Mouse (Mus musculus) spleen, adult 2 months (tissue): ENCODE results near the gene Cnga4. TPM values are rescaled to one million over a fixed set of nuclear protein-coding genes. Genes with fewer than 3 reads are reported as not detected.
A peak's percentile ranks its signal among the peaks of the same experiment; 100 is the strongest.
"Not testable (repeated sequence)": the region's sequence is repeated elsewhere in the genome, so short reads cannot be mapped to it uniquely, and the experiment has no call there.

ENCODE experiments used
- DNase-seq, 2 experiments: peaks; one replicate each; pipeline versions ENCODE4 v3.0.0 to v3.0.0-alpha.2; 2012 to 2021; ENCODE audit warnings: low spot score in 2 of 2, low read depth in 1 of 2
- H3K27ac ChIP-seq: fragments of 200-500 bp; 2 replicates; pipeline ENCODE4 v1.5.1; 2012; ENCODE audit warnings: low read length, inconsistent platforms; ENCODE audit not compliant: insufficient read depth
- H3K27me3 ChIP-seq: fragments of 200-500 bp; 2 replicates; pipeline ENCODE4 v1.6.1; 2012; ENCODE audit warnings: mild to moderate bottlenecking, moderate library complexity, low read length, inconsistent platforms; ENCODE audit not compliant: control insufficient read depth, insufficient read depth
- H3K36me3 ChIP-seq: fragments of 200-500 bp; 2 replicates; pipeline ENCODE4 v1.6.1; 2012; ENCODE audit warnings: mild to moderate bottlenecking, low read length, inconsistent platforms; ENCODE audit not compliant: control insufficient read depth, insufficient read depth
- H3K4me1 ChIP-seq: fragments of 200-500 bp; 2 replicates; pipeline ENCODE4 v1.6.1; 2011; ENCODE audit warnings: inconsistent platforms; ENCODE audit not compliant: control insufficient read depth, insufficient read depth, insufficient read length
- H3K4me3 ChIP-seq: fragments of 200-500 bp; 2 replicates; pipeline ENCODE4 v1.5.1; 2011; ENCODE audit warnings: mild to moderate bottlenecking, inconsistent platforms; ENCODE audit not compliant: insufficient read depth, insufficient read length; ENCODE audit errors: extremely low read depth
- CTCF ChIP-seq: fragments of 200-500 bp; IDR thresholded peaks from 2 replicates; pipeline ENCODE4 v1.5.1; 2011; ENCODE audit warnings: mild to moderate bottlenecking, inconsistent platforms; ENCODE audit not compliant: insufficient read depth, insufficient read length, insufficient replicate concordance; ENCODE audit errors: extremely low read depth
- POLR2A ChIP-seq: fragments of 200-500 bp; IDR thresholded peaks from 2 replicates; pipeline ENCODE4 v1.6.1; 2011; ENCODE audit warnings: low read depth, low read length, inconsistent platforms
- WGBS: fragments of 180-500 bp; shearing (Covaris S2); methylation state at CpG from one replicate; pipeline ENCODE4 v1.1.7; 2018; 5-methylcytosine and 5-hydroxymethylcytosine counted together
- polyA plus RNA-seq: library from polyadenylated mRNA; depleted of rRNA; stranded (reverse); fragments of >200 nt; gene quantifications from 2 replicates; pipeline ENCODE4 v1.2.3, GENCODE M21; 2012

Cnga4 gene
- polyA plus RNA-seq, 1 experiment: not detected

GRCm38 (mm10) chr7:105395131-105395820 is 9.1 kb upstream of the Cnga4 start:
- no peak overlapping the region for H3K27ac ChIP-seq
- no peaks in the 10 kb centered on the region for H3K27me3 ChIP-seq
- no peaks in the 10 kb centered on the region for H3K36me3 ChIP-seq
- no peak for DNase-seq
- TF ChIP-seq POLR2A (no peak), CTCF (no peak)
- peaks cover 2% of the 10 kb centered on the region; the same call in 1 of the 2 replicates for H3K4me1 ChIP-seq
- no peak overlapping the region for H3K4me3 ChIP-seq

GRCm38 (mm10) chr7:105396126-105396525 is 8.2 kb upstream of the Cnga4 start:
- Histone ChIP-seq H3K27ac (no peak overlapping the region), H3K36me3 (no peaks in the 10 kb centered on the region), H3K4me3 (no peak overlapping the region), H3K4me1 (peaks cover 2% of the 10 kb centered on the region; the same call in 1 of the 2 replicates), H3K27me3 (no peaks in the 10 kb centered on the region)
- no peak for DNase-seq
- TF ChIP-seq POLR2A (no peak), CTCF (no peak)

- Histone ChIP-seq H3K27ac (peak overlapping the region; percentile 74), H3K4me1 (peaks cover 2% of the 10 kb centered on the region; the same call in 1 of the 2 replicates), H3K4me3 (peak overlapping the region; percentile 89), H3K36me3 (no peaks in the 10 kb centered on the region), H3K27me3 (no peaks in the 10 kb centered on the region)
- DNase-seq: peak in 1 of 2 experiments; percentile 35
- TF ChIP-seq POLR2A: no peak
- no peak for TF ChIP-seq CTCF
- WGBS: 2% methylated on average over 25 of the region's 25 CpGs
These were observed 5.1 kb upstream of the Cnga4 start for GRCm38 (mm10) chr7:105399058-105399934.

GRCm38 (mm10) chr7:105399935-105400624 is 4.3 kb upstream of the Cnga4 start, which contains the start of gene Fam160a2:
Gene Fam160a2 (minus strand): TSS chr7:105400054.
- Histone ChIP-seq H3K4me1 (peaks cover 2% of the 10 kb centered on the region; the same call in 1 of the 2 replicates), H3K36me3 (no peaks in the 10 kb centered on the region), H3K27me3 (no peaks in the 10 kb centered on the region), H3K27ac (peak within 1 kb of the TSS; percentile 74), H3K4me3 (peak within 1 kb of the TSS; percentile 89)
- peak; percentile 90 to 98 for DNase-seq
- TF ChIP-seq POLR2A (no peak), CTCF (no peak)
- WGBS: 1% methylated on average over 55 of the region's 55 CpGs

GRCm38 (mm10) chr7:105406322-105406721 is 2.0 kb downstream of the Cnga4 start:
- Histone ChIP-seq H3K36me3 (no peaks in the 10 kb centered on the region), H3K27ac (no peak overlapping the region), H3K4me1 (no peaks in the 10 kb centered on the region), H3K4me3 (no peak overlapping the region), H3K27me3 (no peaks in the 10 kb centered on the region)
- DNase-seq: no peak
- no peak for TF ChIP-seq CTCF
- TF ChIP-seq POLR2A: no peak
- WGBS: 51% methylated on average over 1 of the region's 1 CpGs

- 58% methylated on average over 8 of the region's 8 CpGs for WGBS
- peak in 1 of 2 experiments; percentile 58 for DNase-seq
These were observed 7.7 kb downstream of the Cnga4 start for GRCm38 (mm10) chr7:105411874-105412632.

More at GRCm38 (mm10) chr7:105411874-105412632, 7.7 kb downstream of the Cnga4 start:
- H3K4me1 ChIP-seq, H3K4me3 ChIP-seq, H3K27me3 ChIP-seq, H3K27ac ChIP-seq, H3K36me3 ChIP-seq: not testable (repeated sequence)
- peak; percentile 91; the same call in 1 of the 2 replicates for TF ChIP-seq CTCF
